Mouse (Mus musculus): ENCODE data around the gene Ergic1.

- TF ChIP-seq CTCF (IDR thresholded peaks at IDR 0.05; ENCODE audit: borderline replicate concordance, control insufficient read depth, extremely low read depth, insufficient read depth, low read length, poor library complexity) (no peak), POLR2A (IDR thresholded peaks at IDR 0.05; ENCODE audit: control insufficient read depth, extremely low read depth, insufficient read depth, low read length, poor library complexity) (no peak)
Observed at GRCm38 (mm10) chr17:26576833-26577232, 15.5 kb downstream of the Ergic1 start.

Measured in thymus, adult 2 months (tissue).